Mouse (Mus musculus) cerebellum, adult 11-12 months (tissue): ENCODE measurements at regions not wholly inside any gene's neighbourhood (a gene's known extent, or its start where the extent isn't known, plus 50 kb on each side); places are given as distances from the start of the nearest gene placed in this dataset.

ENCODE experiments used
- DNase-seq: peaks from one replicate; pipeline ENCODE4 v3.0.0; 2022

GRCm38 (mm10) chr9:6552731-6553130, 283.1 kb upstream of the Ddi1 start:
- no peak for DNase-seq

- no peak for DNase-seq
Observed at GRCm38 (mm10) chr9:6540178-6540700, 270.6 kb upstream of the Ddi1 start.

GRCm38 (mm10) chr9:6528836-6529235, 259.2 kb upstream of the Ddi1 start:
- no peak for DNase-seq

- DNase-seq = no peak
Observed at GRCm38 (mm10) chr9:6517194-6517593, 247.5 kb upstream of the Ddi1 start.

- DNase-seq = peak; percentile 10
Observed at GRCm38 (mm10) chr9:6497786-6498185, 228.1 kb upstream of the Ddi1 start.

GRCm38 (mm10) chr9:6480401-6480800, 210.8 kb upstream of the Ddi1 start:
- DNase-seq = no peak

GRCm38 (mm10) chr9:6454542-6454941, 184.9 kb upstream of the Ddi1 start:
- DNase-seq = no peak

- no peak for DNase-seq
Observed at GRCm38 (mm10) chr9:6435236-6435635, 165.6 kb upstream of the Ddi1 start.

GRCm38 (mm10) chr9:6433813-6434456, 164.3 kb upstream of the Ddi1 start:
- no peak for DNase-seq

- DNase-seq = no peak
Observed at GRCm38 (mm10) chr9:6430859-6431258, 161.2 kb upstream of the Ddi1 start.

- no peak for DNase-seq
Observed at GRCm38 (mm10) chr9:6430437-6430836, 160.8 kb upstream of the Ddi1 start.
